8 mouse cellular contexts compared by ENCODE assay signal in genomic region chr2:26639838-26640830, GRCm38 (mm10). TPM values are rescaled to one million over a fixed set of nuclear protein-coding genes. Genes with fewer than 3 reads are reported as not detected.
A peak's percentile ranks its signal among the peaks of the same experiment; 100 is the strongest.
DNase-seq lines count a peak whose midpoint lies in the region; ATAC-seq lines count a peak whose summit lies in the region.

No protein-coding gene starts in this region.

- H3K9me3 ChIP-seq in hindbrain, embryonic 14.5 days (ENCODE audit: control insufficient read depth, low read length) = no peaks in the 10 kb centered on the region

- peaks cover 17% of the 10 kb centered on the region for H3K4me1 ChIP-seq in hindbrain, embryonic 14.5 days (replicated peaks; ENCODE audit: control insufficient read depth, insufficient read depth, low read length)

- peak overlapping the region; percentile 83 for H3K27ac ChIP-seq in hindbrain, embryonic 14.5 days

- peak overlapping the region; percentile 96 for H3K9ac ChIP-seq in hindbrain, embryonic 14.5 days

- peaks cover 37% of the 10 kb centered on the region for H3K36me3 ChIP-seq in hindbrain, embryonic 14.5 days (replicated peaks; ENCODE audit: control insufficient read depth, insufficient read depth)

- peak; percentile 96 for DNase-seq in R1 (ENCODE audit: low read depth, low spot score)
- peak; percentile 99 for DNase-seq in cerebellum, postnatal 25 days
- DNase-seq in frontal cortex, postnatal 25 days (ENCODE audit: low spot score in 2 of 2) = peak; percentile 98 to 99
- peak; percentile 99 for DNase-seq in hindbrain, embryonic 14.5 days (ENCODE audit: low spot score)
- peak; percentile 97 to 100 for DNase-seq in layer of hippocampus, postnatal 25 days (ENCODE audit: extremely low spot score in 1 of 2, low spot score in 1 of 2)
- DNase-seq in lung, postnatal 14 days = peak; percentile 99
- DNase-seq in ovary, postnatal 36 days (ENCODE audit: low spot score) = peak; percentile 96
- DNase-seq in thymus, postnatal 14 days = peak; percentile 96

- WGBS in hindbrain, embryonic 14.5 days = 5% methylated on average over 49 of the region's 49 CpGs

- peak overlapping the region; percentile 92 for H3K4me3 ChIP-seq in hindbrain, embryonic 14.5 days (replicated peaks; ENCODE audit: low read length)

- H3K4me2 ChIP-seq in hindbrain, embryonic 14.5 days (replicated peaks) = peak overlapping the region; percentile 87

- peak; percentile 86 for ATAC-seq in hindbrain, embryonic 14.5 days (ENCODE audit: low FRiP score)

- no peaks in the 10 kb centered on the region for H3K27me3 ChIP-seq in hindbrain, embryonic 14.5 days (ENCODE audit: control insufficient read depth, insufficient read depth, low read length)

RNA-seq across cellular contexts. Expression of gene Fam69b, which starts 11.9 kb away (rescaled TPM):
- polyA plus RNA-seq in hindbrain, embryonic 14.5 days (2014; fragmentation: Nextera tagmentation; extraction: Ambion mirVana) = 128 and 136 TPM in 2 replicates
- total RNA-seq in layer of hippocampus, postnatal 25 days (2021) = 10 to 100 TPM; 71.3 to 78.8 TPM

RNA-seq across cellular contexts. Expression of gene Lcn4, which starts 30.9 kb away (rescaled TPM):
- not detected in 2 replicates for polyA plus RNA-seq in hindbrain, embryonic 14.5 days (2014; fragmentation: Nextera tagmentation; extraction: Ambion mirVana)
- total RNA-seq in layer of hippocampus, postnatal 25 days (2021) = not detected

RNA-seq across cellular contexts. Expression of gene Agpat2, which starts 35.9 kb away (rescaled TPM):
- 5.6 and 6.6 TPM in 2 replicates for polyA plus RNA-seq in hindbrain, embryonic 14.5 days (2014; fragmentation: Nextera tagmentation; extraction: Ambion mirVana)
- total RNA-seq in layer of hippocampus, postnatal 25 days (2021) = 1 to 10 TPM; 1.2 to 1.9 TPM

RNA-seq across cellular contexts. Expression of gene Gm20532, which starts 53.7 kb away (rescaled TPM):
- polyA plus RNA-seq in hindbrain, embryonic 14.5 days (2014; fragmentation: Nextera tagmentation; extraction: Ambion mirVana) = not detected in 2 replicates
- not detected for total RNA-seq in layer of hippocampus, postnatal 25 days (2021)

Comparison
In these comparisons a context has a peak if more than half of its experiments do, and no peak if none do; other contexts are left out.
1. Peak in every context shown above with its lines: DNase-seq, ATAC-seq, H3K4me3 ChIP-seq and H3K27ac ChIP-seq.